Mouse (Mus musculus): ENCODE measurements around the gene Hvcn1. TPM values are rescaled to one million over a fixed set of nuclear protein-coding genes. Genes with fewer than 3 reads are reported as not detected.
A peak's percentile ranks its signal among the peaks of the same experiment; 100 is the strongest.

The Hvcn1 gene
- polyA plus RNA-seq (2015; fragmentation: Nextera tagmentation; extraction: Ambion mirVana) = 1.7 and 1.8 TPM in 2 replicates

DNA sequence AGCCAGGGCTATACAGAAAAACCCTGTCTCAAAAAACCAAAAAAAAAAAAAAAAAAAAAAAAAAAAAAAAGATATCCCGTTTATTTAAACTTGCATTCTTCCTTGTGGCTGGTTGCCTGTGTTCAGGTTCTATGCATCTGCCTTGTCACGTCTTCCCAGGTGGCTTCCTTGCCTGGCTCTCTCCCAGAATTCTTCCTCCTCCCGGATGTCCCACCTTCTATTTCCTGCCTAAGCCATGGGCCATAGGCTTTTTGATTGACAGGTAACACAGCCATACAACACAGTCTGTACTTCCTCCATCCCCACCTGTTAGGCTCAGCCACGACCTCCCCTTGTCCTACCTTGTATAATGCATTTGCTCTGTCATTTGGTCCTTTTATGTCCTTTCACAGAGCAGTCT lies at the start of gene Hvcn1:
Gene Hvcn1 (plus strand): TSS at position 330 of the 400 bp plus-strand sequence.
- WGBS = 89% methylated on average over 4 of the region's 4 CpGs
- H3K9ac ChIP-seq (ENCODE audit: low read depth, low read length) = no peak within 1 kb of the TSS

GRCm38 (mm10) chr5:122157827-122158381 lies 48.7 kb upstream of the Hvcn1 start, which contains the start of gene Ppp1cc:
Gene Ppp1cc (plus strand): TSS chr5:122158278.
- WGBS = 0% methylated on average over 34 of the region's 54 CpGs
- Histone ChIP-seq H3K4me3 (ENCODE audit: low read depth, low read length) (peak within 1 kb of the TSS; percentile 86), H3K36me3 (ENCODE audit: control insufficient read depth, insufficient read depth, low read length) (no peaks in the 10 kb centered on the region), H3K9ac (ENCODE audit: low read depth, low read length) (peak within 1 kb of the TSS; percentile 93), H3K9me3 (replicated peaks; ENCODE audit: control insufficient read depth, low read length, poor library complexity, severe bottlenecking) (no peaks in the 10 kb centered on the region), H3K4me2 (ENCODE audit: low read length) (peak within 1 kb of the TSS; percentile 85), H3K4me1 (ENCODE audit: control insufficient read depth, insufficient read depth, low read length) (peaks cover 43% of the 10 kb centered on the region), H3K27ac (ENCODE audit: low read length) (peak within 1 kb of the TSS; percentile 89), H3K27me3 (ENCODE audit: control insufficient read depth, insufficient read depth, low read depth, low read length) (no peaks in the 10 kb centered on the region)
- peak; percentile 91 for ATAC-seq

More for the DNA sequence above, at the start of gene Hvcn1:
- H3K4me1 ChIP-seq (ENCODE audit: control insufficient read depth, insufficient read depth, low read length) = peaks cover 6% of the 10 kb centered on the region
- no peak for ATAC-seq
- H3K27me3 ChIP-seq (ENCODE audit: control insufficient read depth, insufficient read depth, low read depth, low read length) = no peaks in the 10 kb centered on the region
- no peak within 1 kb of the TSS for H3K27ac ChIP-seq (ENCODE audit: low read length)
- no peak within 1 kb of the TSS for H3K4me3 ChIP-seq (ENCODE audit: low read depth, low read length)
- no peaks in the 10 kb centered on the region for H3K36me3 ChIP-seq (ENCODE audit: control insufficient read depth, insufficient read depth, low read length)
- no peaks in the 10 kb centered on the region for H3K9me3 ChIP-seq (replicated peaks; ENCODE audit: control insufficient read depth, low read length, poor library complexity, severe bottlenecking)
- H3K4me2 ChIP-seq (ENCODE audit: low read length) = no peak within 1 kb of the TSS

GRCm38 (mm10) chr5:122158557-122159515 lies 47.8 kb upstream of the Hvcn1 start:
- H3K36me3 ChIP-seq (ENCODE audit: control insufficient read depth, insufficient read depth, low read length) = no peaks in the 10 kb centered on the region
- 2% methylated on average over 38 of the region's 42 CpGs for WGBS
- no peaks in the 10 kb centered on the region for H3K9me3 ChIP-seq (replicated peaks; ENCODE audit: control insufficient read depth, low read length, poor library complexity, severe bottlenecking)
- peak; percentile 66 for ATAC-seq
- no peaks in the 10 kb centered on the region for H3K27me3 ChIP-seq (ENCODE audit: control insufficient read depth, insufficient read depth, low read depth, low read length)
- H3K27ac ChIP-seq (ENCODE audit: low read length) = peak overlapping the region; percentile 89
- peak overlapping the region; percentile 86 for H3K4me3 ChIP-seq (ENCODE audit: low read depth, low read length)
- H3K9ac ChIP-seq (ENCODE audit: low read depth, low read length) = peak overlapping the region; percentile 93
- H3K4me2 ChIP-seq (ENCODE audit: low read length) = peak overlapping the region; percentile 85
- peaks cover 52% of the 10 kb centered on the region for H3K4me1 ChIP-seq (ENCODE audit: control insufficient read depth, insufficient read depth, low read length)

DNA sequence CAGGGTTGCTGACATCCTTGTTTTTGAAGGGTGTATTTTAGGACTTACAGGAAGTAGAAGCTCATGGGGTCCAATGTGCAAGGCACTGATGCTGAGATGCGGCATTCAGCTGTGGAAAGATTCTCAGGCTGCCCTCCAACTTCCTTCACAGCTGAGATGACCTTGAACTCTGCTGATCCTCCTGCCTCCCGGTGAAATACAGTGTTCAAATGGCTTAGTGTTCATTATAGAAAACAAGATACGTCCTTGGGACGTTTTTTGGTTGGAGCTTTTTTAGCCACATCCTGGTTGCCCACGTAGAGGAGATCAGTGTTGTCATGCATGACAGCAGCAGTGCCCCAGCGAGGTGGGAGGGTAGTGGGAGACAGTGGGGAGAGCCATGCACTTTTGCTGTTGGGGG lies 43.4 kb upstream of the Hvcn1 start:
- peak overlapping the region; percentile 40; the same call in 1 of the 2 replicates for H3K9ac ChIP-seq (ENCODE audit: low read depth, low read length)
- H3K4me3 ChIP-seq (ENCODE audit: low read depth, low read length) = no peak overlapping the region

DNA sequence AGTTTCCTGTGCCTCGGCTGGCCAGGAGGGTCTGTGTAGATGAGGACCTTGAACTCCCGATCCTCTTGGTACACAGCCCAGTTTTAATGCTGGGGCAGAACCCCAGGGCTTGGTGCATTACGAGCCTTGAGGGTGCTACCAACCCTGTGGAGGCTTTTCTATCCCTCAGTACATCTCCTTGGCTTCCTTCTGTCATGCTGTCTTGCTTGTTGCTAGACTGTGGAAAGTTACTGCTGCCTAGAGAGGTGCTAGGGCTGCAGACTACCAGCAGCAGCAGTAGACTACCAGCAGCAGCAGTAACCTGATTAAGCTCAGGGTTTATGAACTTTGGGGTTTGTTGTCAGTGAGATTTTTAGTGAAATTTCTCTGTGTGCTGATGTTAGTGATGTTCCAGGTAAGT lies 42.6 kb upstream of the Hvcn1 start:
- Histone ChIP-seq H3K4me3 (ENCODE audit: low read depth, low read length) (no peak overlapping the region), H3K4me2 (ENCODE audit: low read length) (no peak overlapping the region; the same call in 1 of the 2 replicates), H3K4me1 (ENCODE audit: control insufficient read depth, insufficient read depth, low read length) (peaks cover 81% of the 10 kb centered on the region), H3K9me3 (replicated peaks; ENCODE audit: control insufficient read depth, low read length, poor library complexity, severe bottlenecking) (no peaks in the 10 kb centered on the region), H3K27me3 (ENCODE audit: control insufficient read depth, insufficient read depth, low read depth, low read length) (no peaks in the 10 kb centered on the region), H3K36me3 (ENCODE audit: control insufficient read depth, insufficient read depth, low read length) (peaks cover 7% of the 10 kb centered on the region), H3K27ac (ENCODE audit: low read length) (0 out of 2 replicates have a peak overlapping the region, but pooled peaks have one; percentile 13), H3K9ac (ENCODE audit: low read depth, low read length) (0 out of 2 replicates have a peak overlapping the region, but pooled peaks have one; percentile 28)
- ATAC-seq = no peak
- 72% methylated on average over 3 of the region's 3 CpGs for WGBS

More for the DNA sequence above, 43.4 kb upstream of the Hvcn1 start:
- 45% methylated on average over 6 of the region's 6 CpGs for WGBS
- no peak for ATAC-seq
- H3K27ac ChIP-seq (ENCODE audit: low read length) = no peak overlapping the region
- H3K4me2 ChIP-seq (ENCODE audit: low read length) = peak overlapping the region; percentile 31
- H3K36me3 ChIP-seq (ENCODE audit: control insufficient read depth, insufficient read depth, low read length) = 0 out of 2 replicates have a peak, but pooled peaks cover under 1% of the 10 kb centered on the region
- no peaks in the 10 kb centered on the region for H3K9me3 ChIP-seq (replicated peaks; ENCODE audit: control insufficient read depth, low read length, poor library complexity, severe bottlenecking)
- H3K27me3 ChIP-seq (ENCODE audit: control insufficient read depth, insufficient read depth, low read depth, low read length) = no peaks in the 10 kb centered on the region
- peaks cover 78% of the 10 kb centered on the region for H3K4me1 ChIP-seq (ENCODE audit: control insufficient read depth, insufficient read depth, low read length)

- 30% methylated on average over 6 of the region's 6 CpGs for WGBS
- no peak; the same call in 1 of the 2 replicates for ATAC-seq
- H3K36me3 ChIP-seq (ENCODE audit: control insufficient read depth, insufficient read depth, low read length) = peaks cover 16% of the 10 kb centered on the region
- peaks cover 70% of the 10 kb centered on the region for H3K4me1 ChIP-seq (ENCODE audit: control insufficient read depth, insufficient read depth, low read length)
- H3K4me2 ChIP-seq (ENCODE audit: low read length) = no peak overlapping the region
- no peak overlapping the region for H3K9ac ChIP-seq (ENCODE audit: low read depth, low read length)
- H3K27me3 ChIP-seq (ENCODE audit: control insufficient read depth, insufficient read depth, low read depth, low read length) = no peaks in the 10 kb centered on the region
- H3K27ac ChIP-seq (ENCODE audit: low read length) = peak overlapping the region; percentile 4; the same call in 1 of the 2 replicates
- H3K9me3 ChIP-seq (replicated peaks; ENCODE audit: control insufficient read depth, low read length, poor library complexity, severe bottlenecking) = no peaks in the 10 kb centered on the region
- no peak overlapping the region for H3K4me3 ChIP-seq (ENCODE audit: low read depth, low read length)
Measured at GRCm38 (mm10) chr5:122165233-122165915, 41.2 kb upstream of the Hvcn1 start.

DNA sequence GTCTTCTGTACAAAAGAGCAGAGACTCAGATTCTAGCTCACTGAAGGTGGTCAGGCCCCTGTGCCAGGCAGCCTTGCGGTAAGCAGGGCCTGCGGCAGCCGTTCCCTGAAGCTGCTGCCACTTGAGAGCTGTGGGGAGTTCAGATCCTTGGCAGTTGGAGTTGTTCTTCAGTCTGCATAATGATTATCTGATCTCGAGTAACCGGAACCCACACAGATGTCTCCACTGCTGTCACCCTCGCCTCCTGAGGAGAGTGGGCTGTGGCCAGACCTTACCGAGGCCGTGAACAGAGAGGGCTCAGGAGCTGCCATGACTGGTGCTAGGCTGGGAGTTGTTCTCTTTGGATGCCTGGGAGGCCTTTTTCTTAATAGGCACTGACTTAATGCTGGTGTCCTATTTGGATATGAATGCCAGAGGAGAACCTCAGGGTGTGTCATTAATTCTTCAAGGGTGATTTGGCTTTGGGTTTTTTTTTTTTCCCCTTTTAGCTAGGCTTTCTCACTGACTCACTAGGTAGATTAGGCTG lies 39.9 kb upstream of the Hvcn1 start:
- Histone ChIP-seq H3K9ac (ENCODE audit: low read depth, low read length) (peak overlapping the region; percentile 16), H3K4me1 (ENCODE audit: control insufficient read depth, insufficient read depth, low read length) (peaks cover 58% of the 10 kb centered on the region), H3K4me2 (ENCODE audit: low read length) (peak overlapping the region; percentile 25; the same call in 1 of the 2 replicates), H3K27ac (ENCODE audit: low read length) (peak overlapping the region; percentile 59), H3K36me3 (ENCODE audit: control insufficient read depth, insufficient read depth, low read length) (peaks cover 23% of the 10 kb centered on the region), H3K9me3 (replicated peaks; ENCODE audit: control insufficient read depth, low read length, poor library complexity, severe bottlenecking) (no peaks in the 10 kb centered on the region), H3K27me3 (ENCODE audit: control insufficient read depth, insufficient read depth, low read depth, low read length) (no peaks in the 10 kb centered on the region), H3K4me3 (ENCODE audit: low read depth, low read length) (no peak overlapping the region)
- 21% methylated on average over 8 of the region's 8 CpGs for WGBS
- ATAC-seq = no peak

GRCm38 (mm10) chr5:122168344-122169069 lies 38.1 kb upstream of the Hvcn1 start:
- 91% methylated on average over 13 of the region's 14 CpGs for WGBS
- Histone ChIP-seq H3K27ac (ENCODE audit: low read length) (no peak overlapping the region), H3K9ac (ENCODE audit: low read depth, low read length) (no peak overlapping the region), H3K4me3 (ENCODE audit: low read depth, low read length) (no peak overlapping the region), H3K36me3 (ENCODE audit: control insufficient read depth, insufficient read depth, low read length) (peaks cover 35% of the 10 kb centered on the region), H3K27me3 (ENCODE audit: control insufficient read depth, insufficient read depth, low read depth, low read length) (no peaks in the 10 kb centered on the region), H3K4me2 (ENCODE audit: low read length) (no peak overlapping the region), H3K9me3 (replicated peaks; ENCODE audit: control insufficient read depth, low read length, poor library complexity, severe bottlenecking) (no peaks in the 10 kb centered on the region), H3K4me1 (ENCODE audit: control insufficient read depth, insufficient read depth, low read length) (peaks cover 41% of the 10 kb centered on the region)
- no peak for ATAC-seq

All from midbrain, embryonic 16.5 days (tissue).